Mouse (Mus musculus) erythroblast, embryonic 14.5 days (primary cell): Measurements from ENCODE around the gene Tnfrsf11a. TPM values are rescaled to one million over a fixed set of nuclear protein-coding genes. Genes with fewer than 3 reads are reported as not detected.

Experiments used
- H3K27me3 ChIP-seq: 2 replicates; pipeline ENCODE4 v1.6.1; 2012; ENCODE audit warnings: inconsistent platforms; ENCODE audit not compliant: control insufficient read depth
- H3K36me3 ChIP-seq: 2 replicates; pipeline ENCODE4 v1.6.1; 2012; ENCODE audit warnings: mild to moderate bottlenecking, inconsistent platforms; ENCODE audit not compliant: control insufficient read depth
- H3K4me1 ChIP-seq: 2 replicates; pipeline ENCODE4 v1.6.1; 2012; ENCODE audit warnings: inconsistent platforms; ENCODE audit not compliant: control insufficient read depth
- H3K4me3 ChIP-seq: replicated peaks from 2 replicates; pipeline ENCODE3; 2012; ENCODE audit warnings: moderate library complexity, mild to moderate bottlenecking, inconsistent platforms
- H3K9me3 ChIP-seq: 2 replicates; pipeline ENCODE4 v1.6.1; 2012; ENCODE audit warnings: low read length, inconsistent platforms, mixed read lengths; ENCODE audit not compliant: control insufficient read depth
- GATA1 ChIP-seq: IDR thresholded peaks from 2 replicates; pipeline ENCODE4 v1.6.1; 2012; ENCODE audit warnings: low read length, inconsistent platforms, mixed read lengths
- TAL1 ChIP-seq: IDR thresholded peaks from 3 replicates; pipeline ENCODE4 v1.6.1; 2012; ENCODE audit warnings: low read length, inconsistent platforms, mixed read lengths
- polyA plus RNA-seq: library from polyadenylated mRNA; stranded (reverse); fragments of >175 nt; gene quantifications from 2 replicates; pipeline ENCODE4 v1.2.3, GENCODE M21; 2012

Gene Tnfrsf11a
- polyA plus RNA-seq, 1 experiment: not detected

GRCm38 (mm10) chr1:105880555-105881304 lies 100.2 kb downstream of the Tnfrsf11a start:
- H3K27me3 ChIP-seq: peaks cover 4% of the 10 kb centered on the region
- no peaks in the 10 kb centered on the region for H3K36me3 ChIP-seq
- H3K4me1 ChIP-seq: no peaks in the 10 kb centered on the region
- TF ChIP-seq GATA1 (no peak), TAL1 (no peak)
- no peak overlapping the region for H3K4me3 ChIP-seq
- H3K9me3 ChIP-seq: no peaks in the 10 kb centered on the region

GRCm38 (mm10) chr1:105881466-105881865 lies 100.9 kb downstream of the Tnfrsf11a start:
- TF ChIP-seq TAL1 (no peak), GATA1 (no peak)
- Histone ChIP-seq H3K4me1 (no peaks in the 10 kb centered on the region), H3K4me3 (no peak overlapping the region), H3K9me3 (no peaks in the 10 kb centered on the region), H3K27me3 (peaks cover 4% of the 10 kb centered on the region), H3K36me3 (no peaks in the 10 kb centered on the region)

- Histone ChIP-seq H3K36me3 (no peaks in the 10 kb centered on the region), H3K4me1 (no peaks in the 10 kb centered on the region), H3K9me3 (no peaks in the 10 kb centered on the region), H3K4me3 (no peak overlapping the region), H3K27me3 (peaks cover 4% of the 10 kb centered on the region)
- no peak for TF ChIP-seq GATA1
- TF ChIP-seq TAL1: no peak
Observed at GRCm38 (mm10) chr1:105883498-105883897, 103.0 kb downstream of the Tnfrsf11a start.

- Histone ChIP-seq H3K9me3 (no peaks in the 10 kb centered on the region), H3K4me1 (no peaks in the 10 kb centered on the region), H3K27me3 (peaks cover 4% of the 10 kb centered on the region), H3K4me3 (no peak overlapping the region), H3K36me3 (no peaks in the 10 kb centered on the region)
- TF ChIP-seq TAL1 (no peak), GATA1 (no peak)
Observed at GRCm38 (mm10) chr1:105885101-105885500, 104.6 kb downstream of the Tnfrsf11a start.

DNA sequence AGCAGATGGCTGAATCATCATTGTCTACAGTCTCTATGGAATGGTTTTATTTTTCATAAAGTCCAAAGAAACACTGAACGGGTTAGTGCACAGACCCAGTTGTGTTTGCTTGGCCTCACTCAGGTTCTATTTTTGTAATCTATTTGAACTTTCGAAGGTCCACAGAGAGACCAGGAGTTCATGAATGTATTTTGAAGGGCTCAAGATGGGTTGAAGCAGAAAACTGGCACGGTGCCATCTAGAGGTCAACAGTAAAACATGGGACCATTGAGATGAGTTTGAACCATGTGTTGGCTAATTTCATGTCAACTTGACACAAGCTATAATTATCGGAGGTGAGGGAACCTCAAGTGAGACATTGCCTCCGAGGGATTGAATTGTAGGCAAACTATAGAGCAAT lies 105.1 kb downstream of the Tnfrsf11a start:
- Histone ChIP-seq H3K9me3 (no peaks in the 10 kb centered on the region), H3K4me1 (no peaks in the 10 kb centered on the region), H3K4me3 (no peak overlapping the region), H3K36me3 (no peaks in the 10 kb centered on the region), H3K27me3 (peaks cover 4% of the 10 kb centered on the region)
- TF ChIP-seq TAL1: no peak
- TF ChIP-seq GATA1: no peak

- no peak for TF ChIP-seq TAL1
- TF ChIP-seq GATA1: no peak
- no peaks in the 10 kb centered on the region for H3K36me3 ChIP-seq
- H3K9me3 ChIP-seq: no peaks in the 10 kb centered on the region
- no peak overlapping the region for H3K4me3 ChIP-seq
- no peaks in the 10 kb centered on the region for H3K4me1 ChIP-seq
- H3K27me3 ChIP-seq: no peaks in the 10 kb centered on the region
Observed at GRCm38 (mm10) chr1:105886358-105886757, 105.8 kb downstream of the Tnfrsf11a start.

- TF ChIP-seq GATA1: no peak
- no peak for TF ChIP-seq TAL1
- Histone ChIP-seq H3K4me3 (no peak overlapping the region), H3K36me3 (no peaks in the 10 kb centered on the region), H3K4me1 (no peaks in the 10 kb centered on the region), H3K27me3 (no peaks in the 10 kb centered on the region), H3K9me3 (no peaks in the 10 kb centered on the region)
Observed at GRCm38 (mm10) chr1:105891032-105891725, 110.7 kb downstream of the Tnfrsf11a start.

- Histone ChIP-seq H3K36me3 (no peaks in the 10 kb centered on the region), H3K9me3 (no peaks in the 10 kb centered on the region), H3K4me1 (no peaks in the 10 kb centered on the region), H3K27me3 (no peaks in the 10 kb centered on the region), H3K4me3 (no peak overlapping the region)
- TF ChIP-seq GATA1: no peak
- no peak for TF ChIP-seq TAL1
Observed at GRCm38 (mm10) chr1:105895019-105895418, 114.5 kb downstream of the Tnfrsf11a start.

Other genes starting within 250 kb of the Tnfrsf11a start
- gene Pign, start 117.0 kb upstream of the Tnfrsf11a start, polyA plus RNA-seq: 0.02 and 0.44 TPM in 2 replicates
- 1.8 and 2.6 TPM in 2 replicates for gene Relch, start 116.9 kb upstream of the Tnfrsf11a start, polyA plus RNA-seq
- gene Zcchc2, start 209.7 kb downstream of the Tnfrsf11a start, polyA plus RNA-seq: 0.04 and 0.05 TPM in 2 replicates